Mouse (Mus musculus) erythroblast, embryonic 14.5 days (primary cell): ENCODE results near the gene Tmem211. TPM values are rescaled to one million over a fixed set of nuclear protein-coding genes. Genes with fewer than 3 reads are reported as not detected.
A peak's percentile ranks its signal among the peaks of the same experiment; 100 is the strongest.

Source experiments
- H3K27me3 ChIP-seq: 2 replicates; pipeline ENCODE4 v1.6.1; 2012; ENCODE audit warnings: inconsistent platforms; ENCODE audit not compliant: control insufficient read depth
- H3K36me3 ChIP-seq: 2 replicates; pipeline ENCODE4 v1.6.1; 2012; ENCODE audit warnings: mild to moderate bottlenecking, inconsistent platforms; ENCODE audit not compliant: control insufficient read depth
- H3K4me1 ChIP-seq: 2 replicates; pipeline ENCODE4 v1.6.1; 2012; ENCODE audit warnings: inconsistent platforms; ENCODE audit not compliant: control insufficient read depth
- H3K4me3 ChIP-seq: replicated peaks from 2 replicates; pipeline ENCODE3; 2012; ENCODE audit warnings: moderate library complexity, mild to moderate bottlenecking, inconsistent platforms
- H3K9me3 ChIP-seq: 2 replicates; pipeline ENCODE4 v1.6.1; 2012; ENCODE audit warnings: low read length, inconsistent platforms, mixed read lengths; ENCODE audit not compliant: control insufficient read depth
- GATA1 ChIP-seq: IDR thresholded peaks from 2 replicates; pipeline ENCODE4 v1.6.1; 2012; ENCODE audit warnings: low read length, inconsistent platforms, mixed read lengths
- TAL1 ChIP-seq: IDR thresholded peaks from 3 replicates; pipeline ENCODE4 v1.6.1; 2012; ENCODE audit warnings: low read length, inconsistent platforms, mixed read lengths
- polyA plus RNA-seq: library from polyadenylated mRNA; stranded (reverse); fragments of >175 nt; gene quantifications from 2 replicates; pipeline ENCODE4 v1.2.3, GENCODE M21; 2012

Gene Tmem211
- not detected in 2 replicates for polyA plus RNA-seq

DNA sequence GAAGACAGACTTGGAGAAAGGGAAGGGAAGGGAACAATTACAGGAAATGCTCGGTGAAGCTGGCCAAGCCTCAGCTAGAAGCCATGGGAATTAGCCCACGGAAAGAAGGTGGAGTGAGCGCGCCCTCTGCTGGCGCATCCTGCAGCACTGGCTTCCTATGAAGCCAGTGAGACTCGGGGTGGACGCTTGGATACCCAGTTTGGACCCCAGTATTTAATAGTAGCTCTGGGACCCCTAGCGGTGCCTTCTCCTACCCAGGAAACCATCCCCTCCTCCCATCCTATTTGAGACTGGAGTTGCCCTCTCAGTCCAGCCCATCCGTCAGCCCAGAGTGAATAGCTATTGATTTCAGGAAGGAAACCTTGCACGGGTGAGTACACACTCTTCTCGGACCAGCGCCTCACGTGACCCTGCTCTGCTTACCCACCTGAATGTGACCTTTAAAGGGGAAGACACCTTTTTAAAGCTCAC lies at the start of gene Tmem211:
TSS of gene Tmem211 (plus strand) at position 278 of the 471 bp plus-strand sequence.
- no peaks in the 10 kb centered on the region for H3K4me1 ChIP-seq
- H3K9me3 ChIP-seq, result no peaks in the 10 kb centered on the region
- H3K36me3 ChIP-seq, result no peaks in the 10 kb centered on the region
- H3K4me3 ChIP-seq, result no peak within 1 kb of the TSS
- TF ChIP-seq TAL1, result no peak
- TF ChIP-seq GATA1, result no peak
- H3K27me3 ChIP-seq, result peaks cover 6% of the 10 kb centered on the region

DNA sequence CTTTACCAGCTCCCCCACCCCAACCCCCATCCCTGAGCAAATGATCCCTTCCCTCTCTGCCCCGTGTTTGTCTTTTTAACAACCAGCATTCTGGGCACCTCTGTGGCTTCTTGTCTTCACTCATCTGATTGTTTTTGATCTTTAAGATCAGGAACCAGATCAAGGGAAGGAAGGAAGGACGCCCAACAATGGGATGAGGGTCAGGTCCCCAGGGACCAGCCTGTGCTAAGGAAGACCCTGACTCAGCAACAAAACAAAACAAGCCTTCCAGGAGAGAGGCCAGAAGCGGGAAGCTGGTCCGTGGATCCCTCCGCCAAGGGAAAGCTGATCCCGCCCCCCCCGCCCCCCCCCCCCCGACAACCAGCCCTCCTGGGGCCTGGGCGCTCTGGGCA lies 47.3 kb upstream of the Tmem211 start:
- Histone ChIP-seq H3K9me3 (no peaks in the 10 kb centered on the region), H3K4me3 (no peak overlapping the region), H3K36me3 (no peaks in the 10 kb centered on the region; the same call in 1 of the 2 replicates), H3K27me3 (no peaks in the 10 kb centered on the region), H3K4me1 (peaks cover 20% of the 10 kb centered on the region)
- no peak for TF ChIP-seq TAL1
- no peak for TF ChIP-seq GATA1

DNA sequence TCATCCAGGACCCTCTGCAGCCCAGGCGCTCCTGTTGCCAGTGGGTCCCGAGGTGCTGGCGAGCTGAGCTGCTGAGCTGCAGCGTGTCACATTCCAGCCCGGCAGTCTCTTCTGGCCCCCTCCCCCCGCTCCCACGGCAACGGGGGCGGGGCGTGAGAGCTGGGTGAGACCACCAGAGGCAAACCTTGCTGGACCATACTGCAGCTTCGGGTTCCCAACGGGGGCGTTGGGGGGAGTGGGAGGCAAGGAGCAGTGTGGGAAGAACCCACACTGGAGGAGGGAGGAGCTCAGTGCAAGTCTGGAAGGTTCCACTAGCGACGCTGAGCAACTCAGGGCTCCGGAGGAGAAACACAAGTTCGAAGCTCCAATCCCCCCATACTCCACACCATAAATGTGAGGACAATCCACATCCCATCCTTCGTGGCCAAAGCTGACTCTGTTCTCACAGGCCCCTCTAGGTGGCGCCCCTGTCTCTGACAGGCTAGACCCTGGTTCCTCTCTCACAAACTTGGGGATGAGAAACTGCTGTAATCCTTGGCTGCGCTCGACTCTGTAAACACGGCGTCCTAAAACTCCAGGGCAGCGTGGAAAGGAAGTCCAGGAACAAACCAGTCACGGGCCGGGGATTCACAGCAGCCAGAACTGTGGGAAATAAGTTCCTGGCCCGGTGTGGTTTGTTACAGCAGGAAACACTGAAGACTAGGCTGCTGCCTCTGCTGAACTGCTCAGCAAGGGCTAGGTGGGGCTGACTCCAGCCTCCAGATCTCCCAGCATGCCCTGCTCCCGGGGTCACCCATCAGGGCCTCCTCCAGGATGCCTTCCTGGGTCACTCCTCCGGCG lies 46.6 kb upstream of the Tmem211 start:
- Histone ChIP-seq H3K4me3 (peak overlapping the region; percentile 43), H3K36me3 (no peaks in the 10 kb centered on the region; the same call in 1 of the 2 replicates), H3K9me3 (no peaks in the 10 kb centered on the region), H3K4me1 (peaks cover 19% of the 10 kb centered on the region), H3K27me3 (no peaks in the 10 kb centered on the region)
- TF ChIP-seq GATA1 (no peak), TAL1 (no peak)

DNA sequence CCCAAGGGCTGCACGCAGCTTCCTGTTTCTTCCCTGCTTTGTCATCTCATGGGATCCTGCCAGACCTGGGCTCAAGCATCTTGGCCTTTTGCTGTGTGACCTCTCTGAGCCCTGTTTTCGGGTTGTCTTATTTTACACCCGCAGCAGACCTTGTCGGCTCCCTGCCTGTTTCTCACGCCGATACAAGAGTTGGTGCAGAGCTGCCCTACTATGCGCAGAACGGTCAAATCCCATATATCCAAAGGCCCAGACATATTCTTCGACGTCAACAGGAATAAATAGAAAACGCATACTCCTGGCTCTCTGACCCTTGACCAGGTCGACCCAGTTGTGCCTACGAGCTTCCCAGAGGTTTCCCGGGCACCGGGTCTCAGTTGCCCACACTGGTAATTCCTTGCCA lies 46.0 kb upstream of the Tmem211 start:
- Histone ChIP-seq H3K9me3 (no peaks in the 10 kb centered on the region), H3K27me3 (no peaks in the 10 kb centered on the region), H3K36me3 (no peaks in the 10 kb centered on the region; the same call in 1 of the 2 replicates), H3K4me1 (peaks cover 17% of the 10 kb centered on the region), H3K4me3 (peak overlapping the region; percentile 43)
- TF ChIP-seq GATA1 (no peak), TAL1 (no peak)

DNA sequence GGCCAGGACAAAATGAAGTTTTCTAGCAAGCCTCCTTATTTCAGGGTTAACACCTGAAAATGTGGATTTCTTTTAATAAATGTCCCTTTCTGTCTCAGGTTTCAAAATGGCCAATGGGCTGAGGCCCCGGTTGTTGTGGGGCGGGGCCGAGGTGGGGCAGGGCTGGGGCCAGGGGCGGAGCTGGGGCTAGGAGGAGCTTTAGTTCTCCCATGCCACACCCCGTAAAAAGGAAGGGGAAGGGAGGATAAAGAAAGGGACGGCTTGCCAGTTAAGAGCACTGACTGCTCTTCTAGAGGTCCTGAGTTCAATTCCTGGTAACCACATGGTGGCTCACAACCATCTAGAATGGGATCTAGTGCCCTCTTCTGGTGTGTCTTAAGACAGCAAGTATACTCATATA lies 45.3 kb upstream of the Tmem211 start:
- Histone ChIP-seq H3K27me3 (no peaks in the 10 kb centered on the region), H3K36me3 (no peaks in the 10 kb centered on the region; the same call in 1 of the 2 replicates), H3K4me1 (peaks cover 17% of the 10 kb centered on the region), H3K9me3 (no peaks in the 10 kb centered on the region), H3K4me3 (no peak overlapping the region)
- TF ChIP-seq TAL1 (no peak), GATA1 (no peak)

DNA sequence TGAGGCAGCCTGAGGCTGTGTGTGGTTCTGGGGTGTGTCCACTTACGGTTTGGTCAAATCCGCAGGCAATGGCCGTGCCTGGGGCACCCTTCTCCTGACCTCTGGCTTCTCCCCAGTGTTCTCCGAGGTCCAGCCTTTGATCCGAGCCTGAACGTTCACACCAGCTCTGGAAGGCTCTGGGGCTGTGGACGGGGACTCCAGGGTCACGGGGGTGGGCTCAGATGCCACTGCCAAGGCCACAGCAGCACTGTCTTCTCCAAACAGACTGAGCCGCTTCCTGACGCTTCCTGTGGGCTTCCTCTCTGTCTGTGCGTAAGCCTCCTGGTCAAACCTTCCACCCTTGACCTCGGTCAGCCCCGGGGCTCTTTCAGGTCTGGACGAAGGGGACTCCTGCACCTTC lies 36.2 kb upstream of the Tmem211 start:
- no peaks in the 10 kb centered on the region for H3K4me1 ChIP-seq
- TF ChIP-seq GATA1 (no peak), TAL1 (no peak)
- no peaks in the 10 kb centered on the region for H3K27me3 ChIP-seq
- H3K4me3 ChIP-seq, result no peak overlapping the region
- peaks cover 8% of the 10 kb centered on the region; the same call in 1 of the 2 replicates for H3K36me3 ChIP-seq
- no peaks in the 10 kb centered on the region for H3K9me3 ChIP-seq

DNA sequence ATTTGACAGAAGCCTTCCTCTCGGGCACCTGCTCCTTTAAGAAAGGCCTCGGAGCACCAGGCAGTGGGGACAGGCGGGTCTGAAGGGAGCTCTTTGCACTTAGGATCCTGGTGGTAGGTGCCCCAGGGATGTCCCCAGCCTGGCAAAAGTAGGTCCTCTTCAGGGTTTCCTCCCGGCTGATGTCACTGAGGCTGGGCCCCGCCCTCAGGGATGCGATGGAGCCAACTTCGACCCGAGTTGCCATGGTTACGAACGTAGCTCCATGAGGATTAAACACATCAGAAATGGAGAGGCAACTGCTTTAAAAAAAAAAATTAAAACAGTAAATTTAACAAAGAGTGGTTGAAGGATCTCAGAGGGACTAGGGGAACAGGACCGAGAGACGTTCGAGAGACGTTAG lies 34.8 kb upstream of the Tmem211 start:
- no peak for TF ChIP-seq GATA1
- TF ChIP-seq TAL1, result no peak

DNA sequence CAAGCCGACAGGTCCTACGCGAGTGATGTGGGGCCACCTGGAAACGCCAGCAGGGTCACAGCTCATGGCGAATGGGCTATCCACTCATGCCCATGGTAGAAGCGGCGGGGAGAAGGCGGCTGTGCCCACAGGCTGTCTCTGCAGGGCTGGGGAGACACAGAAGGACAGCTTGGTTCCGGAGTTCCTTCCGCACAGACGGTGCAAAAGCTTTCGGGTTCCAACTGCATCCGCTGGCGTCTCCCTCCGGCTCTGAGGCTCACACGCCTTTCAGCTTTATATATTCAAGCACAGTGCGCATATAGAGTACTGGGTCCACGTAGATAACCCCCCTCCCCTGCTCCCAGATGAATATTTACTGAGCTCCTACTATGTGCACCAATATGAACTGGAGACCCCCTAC lies 32.9 kb upstream of the Tmem211 start:
- no peaks in the 10 kb centered on the region for H3K9me3 ChIP-seq
- H3K36me3 ChIP-seq, result peaks cover 5% of the 10 kb centered on the region; the same call in 1 of the 2 replicates
- H3K27me3 ChIP-seq, result no peaks in the 10 kb centered on the region
- TF ChIP-seq TAL1, result no peak
- no peak for TF ChIP-seq GATA1
- no peaks in the 10 kb centered on the region for H3K4me1 ChIP-seq
- no peak overlapping the region for H3K4me3 ChIP-seq

More for the DNA sequence above, 34.8 kb upstream of the Tmem211 start:
- Histone ChIP-seq H3K36me3 (peaks cover 6% of the 10 kb centered on the region; the same call in 1 of the 2 replicates), H3K27me3 (no peaks in the 10 kb centered on the region), H3K9me3 (no peaks in the 10 kb centered on the region), H3K4me3 (no peak overlapping the region), H3K4me1 (no peaks in the 10 kb centered on the region)

DNA sequence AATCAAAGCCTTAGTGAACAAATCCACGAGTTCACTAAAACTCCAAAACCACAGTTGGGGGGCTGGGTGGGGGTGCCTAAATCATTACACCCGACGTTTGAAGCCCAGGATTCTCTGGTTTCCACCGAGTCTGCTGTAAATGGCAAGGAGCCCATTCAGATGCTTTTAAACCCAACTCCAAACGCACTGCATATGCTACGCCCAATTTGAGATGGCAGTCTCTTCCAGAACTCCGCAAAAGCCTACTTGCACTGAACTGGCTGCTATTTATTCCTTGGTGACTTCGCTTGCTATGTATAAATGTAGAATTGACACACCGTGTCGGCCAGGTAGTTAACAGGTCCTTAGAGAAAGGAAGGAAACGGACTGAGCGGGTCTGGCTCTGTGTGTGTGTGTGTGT lies 31.3 kb upstream of the Tmem211 start:
- H3K36me3 ChIP-seq, result no peaks in the 10 kb centered on the region; the same call in 1 of the 2 replicates
- no peaks in the 10 kb centered on the region for H3K27me3 ChIP-seq
- H3K9me3 ChIP-seq, result no peaks in the 10 kb centered on the region
- no peak for TF ChIP-seq GATA1
- TF ChIP-seq TAL1, result no peak
- no peaks in the 10 kb centered on the region for H3K4me1 ChIP-seq
- H3K4me3 ChIP-seq, result no peak overlapping the region
